Mouse (Mus musculus): ENCODE measurements at regions not wholly inside any gene's neighbourhood (a gene's known extent, or its start where the extent isn't known, plus 50 kb on each side); places are given as distances from the start of the nearest gene placed in this dataset.

DNA sequence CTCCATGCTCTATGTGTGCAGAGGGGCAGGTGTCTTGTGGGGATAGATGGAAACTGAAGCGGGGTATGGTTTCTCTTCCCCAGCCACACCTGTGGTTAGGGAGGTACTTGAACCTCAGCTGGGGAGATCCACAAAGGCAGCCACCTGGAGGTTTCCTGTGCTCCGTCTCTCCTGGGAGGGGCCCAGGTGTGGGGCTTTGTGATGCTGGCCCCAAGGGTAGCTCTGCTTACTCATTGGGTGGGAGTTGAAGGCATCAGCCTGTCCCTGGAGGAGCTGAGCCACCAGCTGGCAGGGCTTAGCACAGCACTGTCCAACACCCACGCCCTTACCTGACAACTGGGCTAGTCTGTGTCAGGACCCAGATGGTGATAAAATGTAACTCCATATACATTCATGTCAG is 81.4 kb downstream of the Lhx2 start:
- H3K9me3 ChIP-seq = no peaks in the 10 kb centered on the region
- ATAC-seq (ENCODE audit: insufficient number of reproducible peaks, insufficient read depth, low FRiP score, low TSS enrichment, low read depth) = peak; percentile 48; the same call in 1 of the 2 replicates
- peaks cover 16% of the 10 kb centered on the region for H3K4me1 ChIP-seq
- no peaks in the 10 kb centered on the region for H3K36me3 ChIP-seq
- no peaks in the 10 kb centered on the region for H3K27me3 ChIP-seq
- WGBS = 53% methylated on average over 3 of the region's 3 CpGs
- H3K27ac ChIP-seq = no peak overlapping the region
- no peak overlapping the region for H3K9ac ChIP-seq
- no peak overlapping the region for H3K4me2 ChIP-seq
- H3K4me3 ChIP-seq = no peak overlapping the region

DNA sequence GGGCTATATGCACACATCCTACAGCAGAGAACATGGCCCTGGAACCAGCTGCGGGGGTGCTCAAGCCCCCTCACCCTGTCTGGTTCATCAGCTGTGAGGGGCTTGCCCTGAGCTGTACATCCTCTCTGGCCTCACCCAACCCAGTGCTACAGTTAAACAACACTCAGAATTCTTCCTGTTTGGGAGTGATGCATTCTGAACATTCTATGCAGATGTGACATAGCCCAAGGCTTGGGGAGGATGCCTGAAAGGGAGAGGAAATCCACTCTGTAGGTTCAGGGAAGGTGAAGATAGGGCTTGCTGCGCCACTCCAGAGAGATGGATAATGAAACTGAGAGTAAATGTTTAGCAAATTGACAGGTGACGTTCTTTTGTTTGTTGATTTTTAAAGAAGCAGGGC is 83.3 kb downstream of the Lhx2 start:
- Histone ChIP-seq H3K4me3 (no peak overlapping the region), H3K4me2 (no peak overlapping the region), H3K9me3 (no peaks in the 10 kb centered on the region), H3K36me3 (no peaks in the 10 kb centered on the region), H3K27ac (no peak overlapping the region), H3K27me3 (no peaks in the 10 kb centered on the region), H3K9ac (no peak overlapping the region), H3K4me1 (peaks cover 16% of the 10 kb centered on the region)
- 85% methylated on average over 3 of the region's 3 CpGs for WGBS
- ATAC-seq (ENCODE audit: insufficient number of reproducible peaks, insufficient read depth, low FRiP score, low TSS enrichment, low read depth) = no peak

DNA sequence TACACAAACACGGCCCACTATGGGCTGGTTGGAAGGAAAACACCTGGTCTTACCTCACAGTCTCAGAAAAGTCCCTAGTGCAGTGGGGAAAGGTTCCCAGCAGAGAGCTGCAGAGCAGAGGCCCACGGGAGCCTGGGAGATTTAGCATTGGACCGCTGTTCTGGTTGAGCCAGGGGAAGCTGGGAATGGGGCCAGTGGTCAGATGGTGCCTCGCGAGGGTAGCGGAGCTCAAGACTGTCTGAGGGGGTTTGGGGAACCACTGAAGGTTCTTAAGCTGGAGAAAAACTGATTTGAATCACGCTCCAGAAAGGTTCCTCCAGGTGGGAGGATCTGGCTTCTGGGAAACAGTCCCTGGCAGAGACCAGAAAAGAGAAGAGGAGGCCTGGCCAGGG is 84.8 kb downstream of the Lhx2 start:
- H3K9me3 ChIP-seq = no peaks in the 10 kb centered on the region
- H3K36me3 ChIP-seq = no peaks in the 10 kb centered on the region
- H3K4me2 ChIP-seq = peak overlapping the region; percentile 53
- peak overlapping the region; percentile 32 for H3K9ac ChIP-seq
- no peak overlapping the region for H3K27ac ChIP-seq
- H3K27me3 ChIP-seq = no peaks in the 10 kb centered on the region
- ATAC-seq (ENCODE audit: insufficient number of reproducible peaks, insufficient read depth, low FRiP score, low TSS enrichment, low read depth) = no peak
- peaks cover 16% of the 10 kb centered on the region for H3K4me1 ChIP-seq
- WGBS = 26% methylated on average over 7 of the region's 7 CpGs
- 0 out of 2 replicates have a peak overlapping the region, but pooled peaks have one; percentile 29 for H3K4me3 ChIP-seq

DNA sequence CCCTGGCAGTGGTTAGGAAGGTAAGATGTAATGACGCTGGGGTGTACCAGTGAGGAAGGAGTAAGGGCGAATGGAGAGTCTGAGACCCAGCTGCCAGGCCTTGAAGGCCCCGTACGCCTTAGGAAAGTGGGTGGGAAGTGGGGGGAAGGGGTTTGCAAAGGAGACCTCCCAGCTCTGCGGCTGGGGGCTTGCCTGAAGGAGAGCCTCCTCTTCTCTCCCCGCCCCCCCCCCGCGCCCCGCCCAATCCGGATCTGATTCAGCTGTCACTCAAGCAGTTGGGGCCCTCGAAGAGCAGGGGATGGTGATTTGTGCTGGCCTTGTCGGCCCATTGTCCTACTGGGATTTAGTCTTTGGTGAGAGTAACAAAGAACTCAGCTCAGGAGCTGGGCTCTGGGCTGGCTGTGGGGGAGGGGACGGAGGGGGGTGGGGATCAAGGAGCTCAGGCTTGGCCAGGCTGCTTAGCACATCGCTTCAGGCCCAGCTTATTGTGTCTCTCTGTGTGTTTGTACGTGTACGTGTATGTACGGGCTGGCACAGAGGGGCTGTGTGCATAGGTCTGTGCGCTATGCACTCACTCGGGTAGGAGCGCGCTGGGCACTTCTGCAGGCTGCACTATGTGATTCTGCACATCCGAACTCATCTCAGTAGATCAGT is 85.3 kb downstream of the Lhx2 start:
- Histone ChIP-seq H3K4me2 (peak overlapping the region; percentile 53), H3K4me1 (peaks cover 16% of the 10 kb centered on the region), H3K27me3 (no peaks in the 10 kb centered on the region), H3K9me3 (no peaks in the 10 kb centered on the region), H3K4me3 (peak overlapping the region; percentile 29), H3K36me3 (no peaks in the 10 kb centered on the region), H3K27ac (peak overlapping the region; percentile 22; the same call in 1 of the 2 replicates), H3K9ac (peak overlapping the region; percentile 32)
- ATAC-seq (ENCODE audit: insufficient number of reproducible peaks, insufficient read depth, low FRiP score, low TSS enrichment, low read depth) = peak; percentile 43; the same call in 1 of the 2 replicates
- under 1% methylated on average over 21 of the region's 22 CpGs for WGBS

DNA sequence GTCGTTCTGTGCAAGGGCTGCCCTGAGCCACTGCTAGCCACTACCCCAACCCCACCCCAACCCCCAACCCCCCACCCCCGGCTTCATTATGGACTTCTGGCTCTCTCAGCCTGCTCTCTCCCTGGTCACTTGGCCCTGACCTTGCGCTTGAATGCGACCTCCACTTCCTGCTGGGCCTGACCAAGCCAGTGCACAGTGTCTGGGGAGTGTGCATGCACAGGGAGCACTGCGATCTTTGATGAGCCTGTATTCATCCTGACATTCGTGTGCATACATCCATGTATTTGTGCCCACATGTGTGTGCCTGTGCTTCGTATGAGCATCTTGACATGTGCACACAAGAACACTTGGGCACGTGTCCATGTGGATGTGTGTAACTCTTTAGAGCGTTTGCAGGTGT is 85.9 kb downstream of the Lhx2 start:
- H3K4me2 ChIP-seq = peak overlapping the region; percentile 53

DNA sequence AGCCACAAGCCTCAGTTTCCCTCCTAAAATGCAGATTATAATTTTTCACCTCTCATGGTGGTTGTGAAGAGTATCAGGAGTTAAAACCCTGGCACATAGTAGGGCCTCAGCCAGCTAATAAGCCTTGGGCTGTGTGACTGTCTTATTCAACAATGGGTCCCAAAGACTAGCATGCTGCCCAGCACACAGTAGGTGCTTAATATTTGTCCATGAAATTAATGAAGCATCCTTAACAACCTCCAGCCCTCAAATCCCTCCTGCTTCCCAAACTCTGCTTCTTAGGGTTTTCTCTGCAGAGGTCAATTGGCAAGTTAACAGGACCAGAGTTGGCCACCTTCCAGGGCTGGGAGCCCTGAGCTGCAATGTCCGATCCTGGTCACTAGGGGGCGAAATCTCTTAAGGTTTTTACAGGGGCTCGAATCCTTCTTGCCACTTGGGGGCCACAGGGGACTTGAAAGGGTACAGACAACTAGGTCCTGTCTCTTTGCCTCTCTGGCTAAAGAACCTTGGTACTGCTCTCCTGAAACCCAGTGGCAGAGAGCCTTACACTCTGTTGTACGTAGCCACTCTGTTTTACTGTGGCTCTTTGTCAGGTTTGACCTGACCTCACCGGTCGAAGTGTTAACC is 81.6 kb upstream of the Nek6 start:
- 37% methylated on average over 6 of the region's 6 CpGs for WGBS
- Histone ChIP-seq H3K4me2 (no peak overlapping the region), H3K27me3 (no peaks in the 10 kb centered on the region), H3K27ac (no peak overlapping the region), H3K4me1 (peaks cover 19% of the 10 kb centered on the region), H3K9me3 (no peaks in the 10 kb centered on the region), H3K36me3 (no peaks in the 10 kb centered on the region), H3K4me3 (no peak overlapping the region), H3K9ac (no peak overlapping the region)
- ATAC-seq (ENCODE audit: insufficient number of reproducible peaks, insufficient read depth, low FRiP score, low TSS enrichment, low read depth) = no peak

More for the DNA sequence above, 85.9 kb downstream of the Lhx2 start:
- H3K27ac ChIP-seq = no peak overlapping the region
- H3K9ac ChIP-seq = no peak overlapping the region; the same call in 1 of the 2 replicates
- no peaks in the 10 kb centered on the region for H3K9me3 ChIP-seq
- no peaks in the 10 kb centered on the region for H3K36me3 ChIP-seq
- WGBS = 17% methylated on average over 9 of the region's 9 CpGs
- ATAC-seq (ENCODE audit: insufficient number of reproducible peaks, insufficient read depth, low FRiP score, low TSS enrichment, low read depth) = no peak
- H3K27me3 ChIP-seq = no peaks in the 10 kb centered on the region
- H3K4me3 ChIP-seq = peak overlapping the region; percentile 29; the same call in 1 of the 2 replicates
- H3K4me1 ChIP-seq = peaks cover 16% of the 10 kb centered on the region

DNA sequence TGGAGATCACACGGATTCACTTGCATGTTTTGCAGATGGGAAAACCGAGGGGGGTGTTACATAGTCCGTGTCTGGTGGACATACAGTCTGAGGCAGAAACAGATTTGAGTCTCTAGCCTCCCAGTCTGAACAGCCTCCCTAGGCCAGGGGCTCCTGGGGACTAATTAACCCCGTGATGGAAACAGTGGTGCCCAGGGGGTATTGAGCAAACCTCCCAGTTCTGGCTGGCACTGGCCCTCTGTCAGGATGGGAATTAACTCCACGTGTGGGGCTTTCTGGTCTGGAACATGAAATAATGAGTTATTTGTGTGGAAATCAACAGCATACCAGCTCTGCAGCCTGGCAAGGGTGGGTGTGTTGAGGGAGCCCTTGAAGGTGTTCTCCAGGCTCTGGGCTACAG is 79.9 kb upstream of the Nek6 start:
- H3K36me3 ChIP-seq = no peaks in the 10 kb centered on the region
- H3K9me3 ChIP-seq = no peaks in the 10 kb centered on the region
- H3K4me1 ChIP-seq = peaks cover 16% of the 10 kb centered on the region
- H3K27ac ChIP-seq = peak overlapping the region; percentile 33; the same call in 1 of the 2 replicates
- H3K4me3 ChIP-seq = no peak overlapping the region
- no peaks in the 10 kb centered on the region for H3K27me3 ChIP-seq
- 41% methylated on average over 5 of the region's 5 CpGs for WGBS
- H3K4me2 ChIP-seq = no peak overlapping the region
- ATAC-seq (ENCODE audit: insufficient number of reproducible peaks, insufficient read depth, low FRiP score, low TSS enrichment, low read depth) = no peak
- no peak overlapping the region for H3K9ac ChIP-seq

DNA sequence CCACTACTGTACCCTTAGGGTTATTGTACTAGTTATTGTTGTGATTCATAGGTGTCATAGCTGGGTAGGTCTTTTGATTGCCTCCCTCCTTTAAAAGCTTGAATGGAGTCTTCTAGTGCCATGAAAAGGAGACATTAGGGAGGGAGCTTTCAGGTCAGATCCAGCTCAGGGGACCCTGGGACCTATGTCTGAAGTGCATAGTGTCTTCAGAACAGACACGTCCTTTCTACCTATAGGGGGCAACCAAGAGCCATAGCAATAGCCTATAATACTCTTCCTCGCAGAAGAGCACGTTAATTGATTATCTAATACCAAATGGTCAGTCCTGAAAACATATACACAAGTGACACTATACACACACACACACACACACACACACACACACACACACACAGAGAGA is 77.7 kb upstream of the Nek6 start:
- Histone ChIP-seq H3K27ac (no peak overlapping the region), H3K9me3 (no peaks in the 10 kb centered on the region), H3K36me3 (no peaks in the 10 kb centered on the region), H3K9ac (no peak overlapping the region), H3K27me3 (no peaks in the 10 kb centered on the region), H3K4me2 (no peak overlapping the region), H3K4me3 (no peak overlapping the region), H3K4me1 (peaks cover 22% of the 10 kb centered on the region)
- 14% methylated on average over 3 of the region's 3 CpGs for WGBS
- ATAC-seq (ENCODE audit: insufficient number of reproducible peaks, insufficient read depth, low FRiP score, low TSS enrichment, low read depth) = no peak

DNA sequence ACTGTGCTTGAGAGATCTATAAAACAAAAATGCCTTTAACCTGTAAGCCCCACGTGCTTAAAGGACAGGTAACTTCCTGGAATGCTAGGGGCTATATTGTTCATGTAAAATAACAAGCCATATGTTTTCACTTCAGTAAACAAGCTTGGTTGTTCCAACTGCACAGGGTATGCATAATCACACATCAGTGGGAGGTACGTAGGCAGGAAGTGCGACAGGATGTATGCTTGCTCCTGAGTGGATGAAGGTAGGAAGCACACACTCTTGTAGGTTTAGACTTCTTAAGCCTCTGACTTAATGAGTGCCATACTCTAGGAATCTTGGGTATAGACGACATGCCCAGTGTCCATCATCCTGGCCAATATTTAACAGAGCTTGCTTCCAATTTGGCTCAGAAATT is 74.7 kb upstream of the Nek6 start:
- ATAC-seq (ENCODE audit: insufficient number of reproducible peaks, insufficient read depth, low FRiP score, low TSS enrichment, low read depth) = no peak
- Histone ChIP-seq H3K9me3 (no peaks in the 10 kb centered on the region), H3K36me3 (no peaks in the 10 kb centered on the region), H3K9ac (no peak overlapping the region), H3K4me3 (no peak overlapping the region), H3K4me1 (peaks cover 19% of the 10 kb centered on the region), H3K4me2 (no peak overlapping the region), H3K27me3 (no peaks in the 10 kb centered on the region), H3K27ac (no peak overlapping the region)
- 56% methylated on average over 4 of the region's 4 CpGs for WGBS

DNA sequence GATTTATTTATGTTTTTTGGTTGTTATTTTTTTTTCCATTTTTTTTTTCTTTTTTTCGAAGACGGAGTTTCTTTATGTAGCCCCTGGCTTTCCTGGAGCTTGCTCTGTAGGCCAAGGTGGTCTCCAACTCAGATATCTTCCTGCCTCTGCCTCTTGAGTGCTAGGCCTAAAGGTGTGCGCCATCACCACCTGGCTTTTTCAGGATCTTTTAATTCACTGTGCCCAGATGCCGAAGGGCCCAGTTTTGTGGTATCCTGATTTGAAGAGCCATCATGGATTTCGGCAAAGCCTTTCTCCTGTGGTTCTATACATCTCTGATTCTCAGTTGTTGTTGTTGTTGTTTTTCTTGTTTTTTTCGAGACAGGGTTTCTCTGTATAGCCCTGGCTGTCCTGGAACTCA is 72.3 kb upstream of the Nek6 start:
- no peak for ATAC-seq (ENCODE audit: insufficient number of reproducible peaks, insufficient read depth, low FRiP score, low TSS enrichment, low read depth)
- no peaks in the 10 kb centered on the region for H3K27me3 ChIP-seq
- 0 out of 2 replicates have a peak, but pooled peaks cover 10% of the 10 kb centered on the region for H3K4me1 ChIP-seq
- whole genome bisulfite sequencing = 94% methylated on average over 6 of the region's 6 CpGs
- no peak overlapping the region for H3K4me3 ChIP-seq
- H3K27ac ChIP-seq = peak overlapping the region; percentile 9; the same call in 1 of the 2 replicates
- no peaks in the 10 kb centered on the region for H3K36me3 ChIP-seq
- no peak overlapping the region for H3K4me2 ChIP-seq
- H3K9ac ChIP-seq = no peak overlapping the region
- H3K9me3 ChIP-seq = no peaks in the 10 kb centered on the region

DNA sequence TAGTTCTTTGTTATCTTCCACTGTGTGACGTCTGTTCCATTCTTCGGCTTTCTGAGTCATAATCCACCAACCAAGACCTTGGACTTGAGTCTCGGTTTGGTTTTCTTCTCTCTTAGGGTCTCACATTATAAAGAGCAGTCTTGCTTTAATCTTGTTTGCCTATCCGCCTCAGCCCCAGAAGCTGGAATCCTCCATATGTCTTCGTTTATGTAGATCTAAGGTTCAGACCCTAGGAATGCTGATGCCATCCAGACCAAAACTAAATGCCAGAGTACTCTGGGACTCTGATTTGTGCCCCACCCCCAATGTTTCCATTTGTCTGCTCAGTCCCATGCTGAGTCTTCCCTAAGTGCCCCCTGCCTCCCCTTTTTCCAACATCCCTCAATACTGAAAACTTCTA is 71.5 kb upstream of the Nek6 start:
- 0 out of 2 replicates have a peak, but pooled peaks cover 10% of the 10 kb centered on the region for H3K4me1 ChIP-seq
- ATAC-seq (ENCODE audit: insufficient number of reproducible peaks, insufficient read depth, low FRiP score, low TSS enrichment, low read depth) = peak; percentile 56; the same call in 1 of the 2 replicates
- no peak overlapping the region for H3K4me2 ChIP-seq
- no peak overlapping the region for H3K4me3 ChIP-seq
- 37% methylated on average over 5 of the region's 5 CpGs for WGBS
- no peaks in the 10 kb centered on the region for H3K27me3 ChIP-seq
- no peak overlapping the region for H3K9ac ChIP-seq
- H3K9me3 ChIP-seq = no peaks in the 10 kb centered on the region
- H3K27ac ChIP-seq = peak overlapping the region; percentile 60; the same call in 1 of the 2 replicates
- H3K36me3 ChIP-seq = no peaks in the 10 kb centered on the region

DNA sequence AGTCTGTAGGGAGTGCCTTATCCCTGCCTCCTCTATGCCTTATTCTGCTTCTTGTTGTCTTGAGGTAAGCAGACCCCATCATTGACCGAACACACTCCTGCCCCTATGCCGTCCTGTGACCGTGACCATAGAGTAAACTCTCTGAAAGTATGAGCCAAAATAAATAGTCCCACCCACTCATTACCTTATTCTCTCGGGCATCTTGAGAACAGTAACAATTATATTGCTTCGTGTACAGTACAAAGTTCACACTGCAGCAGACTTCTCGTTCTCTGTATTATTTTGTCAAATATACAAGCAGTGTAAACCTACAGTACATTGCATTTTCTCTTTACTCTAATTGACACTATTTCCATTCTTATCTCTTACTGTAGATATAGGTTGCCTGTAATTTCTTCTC is 62.4 kb upstream of the Nek6 start:
- ATAC-seq (ENCODE audit: insufficient number of reproducible peaks, insufficient read depth, low FRiP score, low TSS enrichment, low read depth) = no peak
- WGBS = 83% methylated on average over 6 of the region's 6 CpGs
- Histone ChIP-seq H3K4me1 (no peaks in the 10 kb centered on the region), H3K9ac (no peak overlapping the region), H3K27ac (no peak overlapping the region), H3K4me3 (no peak overlapping the region), H3K36me3 (no peaks in the 10 kb centered on the region), H3K9me3 (no peaks in the 10 kb centered on the region), H3K27me3 (no peaks in the 10 kb centered on the region), H3K4me2 (no peak overlapping the region)

All from embryonic facial prominence, embryonic 13.5 days (tissue).